Mouse (Mus musculus): ENCODE results near the gene A830018L16Rik. TPM values are rescaled to one million over a fixed set of nuclear protein-coding genes. Genes with fewer than 3 reads are reported as not detected.

The A830018L16Rik gene
- polyA plus RNA-seq (2015; fragmentation: Nextera tagmentation; extraction: Ambion mirVana): 3.9 and 15.1 TPM in 2 replicates

GRCm38 (mm10) chr1:11413894-11414556 is at the start of gene A830018L16Rik:
TSS of gene A830018L16Rik (plus strand) at chr1:11414105.

